Comparison of ENCODE assay signal across 11 mouse cellular contexts in genomic region chr10:81073464-81073863, GRCm38 (mm10). TPM values are rescaled to one million over a fixed set of nuclear protein-coding genes. Genes with fewer than 3 reads are reported as not detected.
DNase-seq lines count a peak whose midpoint lies in the region; TF ChIP-seq lines count a peak whose summit lies in the region.
"Had no signal": no experiment of that assay in that cellular context is flagged by ENCODE, and none has a peak within 500 bp of the region (broad histone marks: within the 10 kb centered on the region; RNA-seq: fewer than 3 reads in every experiment).

No protein-coding gene starts in this region.

- TF ChIP-seq CTCF in lung, adult 2 months (IDR thresholded peaks at IDR 0.05; ENCODE audit: insufficient read depth, low read length): peak; percentile 19; the same call in 1 of the 2 replicates

- DNase-seq in embryo, embryonic 10 days (ENCODE audit: low spot score): peak; percentile 16
- DNase-seq in embryo, embryonic 11 days: no peak
- DNase-seq in lung, adult 2 months: no peak
- no peak for DNase-seq in lung, postnatal 36 days
- DNase-seq in NIH3T3 (ENCODE audit: low read depth): peak; percentile 44
- peak; percentile 48 for DNase-seq in retina, embryonic 14.5 days (ENCODE audit: low spot score)
- no peak for DNase-seq in frontal cortex, postnatal 14 days (ENCODE audit: low spot score in 2 of 2)
- DNase-seq in neural tube, embryonic 10.5 days (ENCODE audit: extremely low spot score, low spot score): no peak
- DNase-seq: heart, adult 18-20 months; right cerebral cortex, postnatal 25 days had no signal

- no peak overlapping the region for H3K4me3 ChIP-seq in lung, adult 2 months (replicated peaks; ENCODE audit: extremely low read depth, low read depth, low read length)
- H3K4me3 ChIP-seq: limb, embryonic 13.5 days had no signal

- no peak for TF ChIP-seq POLR2A in lung, adult 2 months (IDR thresholded peaks at IDR 0.05; ENCODE audit: borderline replicate concordance, extremely low read depth, low read depth, low read length)

- peaks cover 4% of the 10 kb centered on the region for H3K4me1 ChIP-seq in lung, adult 2 months (ENCODE audit: control insufficient read depth, insufficient read depth, low read length)

- WGBS in lung, adult 2 months: 58% methylated on average over 7 of the region's 7 CpGs

RNA-seq across cellular contexts. Expression of gene Thop1, which starts 3.6 kb away (rescaled TPM):
- polyA plus RNA-seq in lung, adult 2 months (2012; rRNA removed): 31.7 and 59.6 TPM in 2 replicates

RNA-seq across cellular contexts. Expression of gene Sgta, which starts 13.5 kb away (rescaled TPM):
- 182 and 183 TPM in 2 replicates for polyA plus RNA-seq in lung, adult 2 months (2012; rRNA removed)

RNA-seq across cellular contexts. Expression of gene Creb3l3, which starts 25.2 kb away (rescaled TPM):
- polyA plus RNA-seq in lung, adult 2 months (2012; rRNA removed): 0.15 and 0.47 TPM in 2 replicates

RNA-seq across cellular contexts. Expression of gene Map2k2, which starts 32.3 kb away (rescaled TPM):
- polyA plus RNA-seq in lung, adult 2 months (2012; rRNA removed): 147 and 176 TPM in 2 replicates

RNA-seq across cellular contexts. Expression of gene Slc39a3, which starts 36.2 kb away (rescaled TPM):
- polyA plus RNA-seq in lung, adult 2 months (2012; rRNA removed): 44.2 and 46.9 TPM in 2 replicates

Comparison
In these comparisons a context has a peak if more than half of its experiments do, and no peak if none do; other contexts are left out.
1. DNase-seq: peak in embryo, embryonic 10 days (single experiment), NIH3T3 (single experiment) and retina, embryonic 14.5 days (single experiment); none in embryo, embryonic 11 days (single experiment), lung, adult 2 months (single experiment), lung, postnatal 36 days (single experiment), frontal cortex, postnatal 14 days (0 of 2) and neural tube, embryonic 10.5 days (single experiment).